ENCODE assay signal across 21 mouse cellular contexts in the genomic region with DNA sequence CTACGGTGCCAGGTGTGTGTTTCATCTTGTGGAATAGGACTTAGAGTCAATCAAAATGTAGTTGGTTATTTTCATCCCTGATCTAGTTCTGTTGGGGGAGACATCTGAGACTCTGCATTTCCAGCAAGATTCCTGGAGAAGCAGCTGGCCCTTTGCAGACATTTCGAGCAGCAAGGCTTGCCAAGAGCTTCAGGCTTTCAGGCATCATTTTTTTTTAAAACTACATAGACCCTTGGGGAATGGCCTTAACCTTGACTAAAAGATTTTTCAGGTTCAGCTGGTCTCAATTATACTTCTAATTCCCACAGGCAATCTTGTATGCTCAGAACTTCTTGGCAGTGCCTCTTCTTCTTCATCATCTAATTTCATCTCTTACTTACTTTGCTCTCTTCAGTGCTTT. TPM values are rescaled to one million over a fixed set of nuclear protein-coding genes. Genes with fewer than 3 reads are reported as not detected.
"Had no signal": no experiment of that assay in that cellular context is flagged by ENCODE, and none has a peak within 500 bp of the region (broad histone marks: within the 10 kb centered on the region; RNA-seq: fewer than 3 reads in every experiment).

No protein-coding gene starts in this region.

- DNase-seq: lung, adult 2 months; lung, postnatal 14 days; lung, postnatal 36 days; right cerebral cortex, postnatal 14 days; thymus, adult 2 months; thymus, postnatal 25 days; thymus, postnatal 4 days had no signal

- H3K36me3 ChIP-seq: lung, embryonic 15.5 days; midbrain, embryonic 13.5 days; midbrain, embryonic 15.5 days; neural tube, embryonic 12.5 days; stomach, embryonic 15.5 days had no signal

- H3K4me1 ChIP-seq: lung, embryonic 15.5 days; megakaryocyte, embryonic 14.5 days; midbrain, embryonic 13.5 days; midbrain, embryonic 15.5 days; neural tube, embryonic 12.5 days; stomach, embryonic 15.5 days had no signal

- H3K27me3 ChIP-seq: lung, embryonic 15.5 days; megakaryocyte, embryonic 14.5 days; midbrain, embryonic 13.5 days; midbrain, embryonic 15.5 days; neural tube, embryonic 12.5 days; stomach, embryonic 15.5 days had no signal

- ATAC-seq: lung, postnatal 0 days; midbrain, embryonic 13.5 days; midbrain, embryonic 15.5 days had no signal

- H3K9ac ChIP-seq: lung, embryonic 15.5 days; midbrain, embryonic 13.5 days; midbrain, embryonic 15.5 days; neural tube, embryonic 12.5 days; stomach, embryonic 15.5 days had no signal

- H3K4me2 ChIP-seq: lung, embryonic 15.5 days; midbrain, embryonic 11.5 days; midbrain, embryonic 13.5 days; midbrain, embryonic 15.5 days; neural tube, embryonic 12.5 days; stomach, embryonic 15.5 days had no signal

- H3K4me3 ChIP-seq: lung, embryonic 15.5 days; megakaryocyte, embryonic 14.5 days; midbrain, embryonic 13.5 days; midbrain, embryonic 15.5 days; neural tube, embryonic 12.5 days; stomach, embryonic 15.5 days had no signal

- H3K9me3 ChIP-seq: lung, embryonic 15.5 days; midbrain, embryonic 13.5 days; midbrain, embryonic 15.5 days; neural tube, embryonic 12.5 days; stomach, embryonic 15.5 days had no signal

- H3K27ac ChIP-seq: lung, embryonic 15.5 days; macrophage; midbrain, embryonic 13.5 days; midbrain, embryonic 15.5 days; neural tube, embryonic 12.5 days; stomach, embryonic 15.5 days; stomach, postnatal 0 days had no signal

RNA-seq across cellular contexts. Expression of a gene that starts 35.9 kb away (rescaled TPM):
- total RNA-seq: megakaryocyte progenitor cell, adult 5-6 weeks; neutrophil, adult 5-6 weeks had no signal
- polyA plus RNA-seq: lung, adult 2 months; macrophage; spleen, adult 2 months; testis, adult 2 months had no signal
